Comparison of ENCODE assay signal across 29 mouse cellular contexts in genomic region chr8:121970225-121970624, GRCm38 (mm10). TPM values are rescaled to one million over a fixed set of nuclear protein-coding genes. Genes with fewer than 3 reads are reported as not detected.
DNase-seq lines count a peak whose midpoint lies in the region; ATAC-seq lines count a peak whose summit lies in the region.
"Had no signal": no experiment of that assay in that cellular context is flagged by ENCODE, and none has a peak within 500 bp of the region (broad histone marks: within the 10 kb centered on the region; RNA-seq: fewer than 3 reads in every experiment).

No protein-coding gene starts in this region.

- H3K4me1 ChIP-seq in forebrain, embryonic 13.5 days = peaks cover 47% of the 10 kb centered on the region
- peaks cover 46% of the 10 kb centered on the region for H3K4me1 ChIP-seq in forebrain, embryonic 10.5 days
- peaks cover 43% of the 10 kb centered on the region for H3K4me1 ChIP-seq in midbrain, embryonic 10.5 days
- peaks cover 25% of the 10 kb centered on the region for H3K4me1 ChIP-seq in midbrain, embryonic 14.5 days (ENCODE audit: control insufficient read depth, insufficient read depth, low read length)
- H3K4me1 ChIP-seq in embryonic facial prominence, embryonic 15.5 days = peaks cover 37% of the 10 kb centered on the region

- no peak for DNase-seq in forebrain, embryonic 10.5 days (ENCODE audit: extremely low spot score, low spot score)
- no peak for DNase-seq in midbrain, embryonic 10.5 days (ENCODE audit: low spot score)
- no peak for DNase-seq in midbrain, embryonic 14.5 days
- no peak for DNase-seq in cerebellum, adult 18-20 months
- DNase-seq in heart, postnatal 14 days = no peak
- DNase-seq: adrenal gland, adult 2 months; cerebellum, adult 11-12 months; cerebellum, postnatal 14 days; gastrocnemius, postnatal 25 days; heart, adult 18-20 months; heart, postnatal 10 days; kidney, adult 18-20 months; kidney, postnatal 4 days; lung, adult 18-20 months; lung, postnatal 10 days; thymus, adult 2 months; thymus, postnatal 4 days had no signal

- no peak overlapping the region for H3K4me3 ChIP-seq in forebrain, embryonic 13.5 days
- H3K4me3 ChIP-seq in forebrain, embryonic 10.5 days = no peak overlapping the region
- no peak overlapping the region for H3K4me3 ChIP-seq in midbrain, embryonic 10.5 days
- H3K4me3 ChIP-seq in midbrain, embryonic 14.5 days (replicated peaks; ENCODE audit: low read depth, low read length) = no peak overlapping the region
- no peak overlapping the region for H3K4me3 ChIP-seq in embryonic facial prominence, embryonic 15.5 days (replicated peaks)
- H3K4me3 ChIP-seq: embryonic facial prominence, embryonic 12.5 days; heart, embryonic 12.5 days; limb, embryonic 13.5 days; liver, embryonic 12.5 days; midbrain, embryonic 12.5 days had no signal

- no peak overlapping the region for H3K9ac ChIP-seq in forebrain, embryonic 13.5 days
- no peak overlapping the region for H3K9ac ChIP-seq in midbrain, embryonic 14.5 days (replicated peaks; ENCODE audit: low read length)
- H3K9ac ChIP-seq in embryonic facial prominence, embryonic 15.5 days = no peak overlapping the region
- H3K9ac ChIP-seq: embryonic facial prominence, embryonic 12.5 days; heart, embryonic 12.5 days; limb, embryonic 13.5 days; liver, embryonic 12.5 days; midbrain, embryonic 12.5 days had no signal

- 0 out of 2 replicates have a peak overlapping the region, but pooled peaks have one; percentile 17 for H3K27ac ChIP-seq in forebrain, embryonic 13.5 days
- H3K27ac ChIP-seq in forebrain, embryonic 10.5 days = no peak overlapping the region
- 0 out of 2 replicates have a peak overlapping the region, but pooled peaks have one; percentile 59 for H3K27ac ChIP-seq in midbrain, embryonic 10.5 days (replicated peaks)
- no peak overlapping the region for H3K27ac ChIP-seq in midbrain, embryonic 14.5 days (replicated peaks; ENCODE audit: low read depth, low read length)
- peak overlapping the region; percentile 48; the same call in 1 of the 2 replicates for H3K27ac ChIP-seq in embryonic facial prominence, embryonic 15.5 days (replicated peaks)
- H3K27ac ChIP-seq: embryonic facial prominence, embryonic 12.5 days; limb, embryonic 13.5 days; liver, embryonic 12.5 days; midbrain, embryonic 12.5 days had no signal

- no peaks in the 10 kb centered on the region for H3K27me3 ChIP-seq in forebrain, embryonic 13.5 days
- no peaks in the 10 kb centered on the region for H3K27me3 ChIP-seq in forebrain, embryonic 10.5 days (ENCODE audit: poor library complexity, severe bottlenecking)
- no peaks in the 10 kb centered on the region for H3K27me3 ChIP-seq in midbrain, embryonic 10.5 days (ENCODE audit: low read depth, poor library complexity, severe bottlenecking)
- H3K27me3 ChIP-seq in midbrain, embryonic 14.5 days (ENCODE audit: control insufficient read depth, insufficient read depth, low read length) = no peaks in the 10 kb centered on the region
- H3K27me3 ChIP-seq in embryonic facial prominence, embryonic 15.5 days = no peaks in the 10 kb centered on the region
- H3K27me3 ChIP-seq: embryonic facial prominence, embryonic 12.5 days; heart, embryonic 12.5 days; limb, embryonic 13.5 days; liver, embryonic 12.5 days; midbrain, embryonic 12.5 days had no signal

- no peaks in the 10 kb centered on the region for H3K9me3 ChIP-seq in forebrain, embryonic 13.5 days (replicated peaks)
- H3K9me3 ChIP-seq in forebrain, embryonic 10.5 days = no peaks in the 10 kb centered on the region
- no peaks in the 10 kb centered on the region for H3K9me3 ChIP-seq in midbrain, embryonic 10.5 days (replicated peaks)
- no peaks in the 10 kb centered on the region for H3K9me3 ChIP-seq in midbrain, embryonic 14.5 days (ENCODE audit: control insufficient read depth, low read length)
- no peaks in the 10 kb centered on the region for H3K9me3 ChIP-seq in embryonic facial prominence, embryonic 15.5 days (replicated peaks)
- H3K9me3 ChIP-seq: embryonic facial prominence, embryonic 12.5 days; G1E; heart, embryonic 12.5 days; limb, embryonic 13.5 days; liver, embryonic 12.5 days; midbrain, embryonic 12.5 days had no signal

- intact Hi-C loops in heart, postnatal 14 days (cut with DNase I) = no loop called here

- no peak overlapping the region for H3K4me2 ChIP-seq in forebrain, embryonic 13.5 days
- H3K4me2 ChIP-seq in midbrain, embryonic 14.5 days (ENCODE audit: low read length) = no peak overlapping the region
- H3K4me2 ChIP-seq in embryonic facial prominence, embryonic 15.5 days (replicated peaks) = no peak overlapping the region
- H3K4me2 ChIP-seq: embryonic facial prominence, embryonic 12.5 days; heart, embryonic 12.5 days; limb, embryonic 13.5 days; liver, embryonic 12.5 days; midbrain, embryonic 12.5 days had no signal

- H3K36me3 ChIP-seq in forebrain, embryonic 13.5 days (ENCODE audit: poor library complexity, severe bottlenecking) = peaks cover 16% of the 10 kb centered on the region
- H3K36me3 ChIP-seq in forebrain, embryonic 10.5 days (replicated peaks) = peaks cover 34% of the 10 kb centered on the region
- H3K36me3 ChIP-seq in midbrain, embryonic 10.5 days = peaks cover 24% of the 10 kb centered on the region
- H3K36me3 ChIP-seq in midbrain, embryonic 14.5 days (ENCODE audit: control insufficient read depth, insufficient read depth, low read length) = peaks cover 13% of the 10 kb centered on the region
- peaks cover 15% of the 10 kb centered on the region for H3K36me3 ChIP-seq in embryonic facial prominence, embryonic 15.5 days

- 89% methylated on average over 8 of the region's 8 CpGs for WGBS in forebrain, embryonic 13.5 days
- WGBS in forebrain, embryonic 10.5 days = 94% methylated on average over 8 of the region's 8 CpGs
- WGBS in midbrain, embryonic 10.5 days = 94% methylated on average over 8 of the region's 8 CpGs
- WGBS in midbrain, embryonic 14.5 days = 88% methylated on average over 8 of the region's 8 CpGs
- whole genome bisulfite sequencing in embryonic facial prominence, embryonic 15.5 days = 77% methylated on average over 8 of the region's 8 CpGs

- ATAC-seq in forebrain, embryonic 13.5 days = no peak
- ATAC-seq in midbrain, embryonic 14.5 days (ENCODE audit: low FRiP score, low TSS enrichment) = no peak
- no peak for ATAC-seq in embryonic facial prominence, embryonic 15.5 days (ENCODE audit: insufficient number of reproducible peaks, low FRiP score, low TSS enrichment, low read depth)
- ATAC-seq: CD4-positive, CD25-positive, alpha-beta regulatory T cell, adult 4 months; liver, embryonic 12.5 days had no signal

RNA-seq across cellular contexts. Expression of gene Banp, which starts 20.7 kb away (rescaled TPM):
- polyA plus RNA-seq in forebrain, embryonic 13.5 days (2015; fragmentation: Nextera tagmentation; extraction: Ambion mirVana) = 57.5 and 60.9 TPM in 2 replicates
- 44.1 and 56.4 TPM in 2 replicates for polyA plus RNA-seq in forebrain, embryonic 10.5 days (2016; fragmentation: Nextera tagmentation; extraction: Ambion mirVana)
- 53.2 and 64.6 TPM in 2 replicates for polyA plus RNA-seq in midbrain, embryonic 10.5 days (2016; fragmentation: Nextera tagmentation; extraction: Ambion mirVana)
- 47.7 and 48.7 TPM in 2 replicates for polyA plus RNA-seq in midbrain, embryonic 14.5 days (2014; fragmentation: Nextera tagmentation; extraction: Ambion mirVana)
- polyA plus RNA-seq in embryonic facial prominence, embryonic 15.5 days (2015; fragmentation: Nextera tagmentation; extraction: Ambion mirVana) = 46.3 and 48.5 TPM in 2 replicates
- 10 to 100 TPM; 16.0 to 24.5 TPM for total RNA-seq in heart, postnatal 14 days (2021)

RNA-seq across cellular contexts. Expression of gene Car5a, which starts 25.5 kb away (rescaled TPM):
- polyA plus RNA-seq in forebrain, embryonic 13.5 days (2015; fragmentation: Nextera tagmentation; extraction: Ambion mirVana) = 0.25 TPM in 1 of 2 replicates, not detected in the other
- not detected in 2 replicates for polyA plus RNA-seq in forebrain, embryonic 10.5 days (2016; fragmentation: Nextera tagmentation; extraction: Ambion mirVana)
- polyA plus RNA-seq in midbrain, embryonic 10.5 days (2016; fragmentation: Nextera tagmentation; extraction: Ambion mirVana) = 0.27 and 0.30 TPM in 2 replicates
- polyA plus RNA-seq in midbrain, embryonic 14.5 days (2014; fragmentation: Nextera tagmentation; extraction: Ambion mirVana) = not detected in 2 replicates
- polyA plus RNA-seq in embryonic facial prominence, embryonic 15.5 days (2015; fragmentation: Nextera tagmentation; extraction: Ambion mirVana) = 0.13 TPM in 1 of 2 replicates, not detected in the other
- total RNA-seq in heart, postnatal 14 days (2021) = not detected
- total RNA-seq: gastrocnemius, postnatal 25 days; heart, adult 18-20 months; heart, postnatal 10 days; left cerebral cortex, postnatal 25 days; neutrophil, adult 5-6 weeks had no signal
- polyA plus RNA-seq: CD4-positive, CD25-positive, alpha-beta regulatory T cell, adult 4 months; embryonic facial prominence, embryonic 12.5 days; heart, embryonic 12.5 days; kidney, embryonic 16.5 days; limb, embryonic 13.5 days; thymus, adult 2 months had no signal

Comparison
In these comparisons a context has a peak if more than half of its experiments do, and no peak if none do; other contexts are left out.
1. H3K27ac ChIP-seq: peak in forebrain, embryonic 13.5 days (single experiment), midbrain, embryonic 10.5 days (single experiment) and embryonic facial prominence, embryonic 15.5 days (single experiment); none in forebrain, embryonic 10.5 days (single experiment) and midbrain, embryonic 14.5 days (single experiment).